Mouse (Mus musculus): ENCODE data around the gene Egln2. TPM values are rescaled to one million over a fixed set of nuclear protein-coding genes. Genes with fewer than 3 reads are reported as not detected.

Egln2 gene
- polyA plus RNA-seq, 1 experiment from 2014 or later, result 64.4 TPM

GRCm38 (mm10) chr7:27178324-27179216 is 12.0 kb upstream of the Egln2 start, which contains the start of gene Rab4b:
Gene Rab4b, minus strand, starts transcription at chr7:27178896.
- under 1% methylated on average over 53 of the region's 53 CpGs for WGBS
- Histone ChIP-seq H3K27ac (peak within 1 kb of the TSS; percentile 95), H3K4me3 (replicated peaks; ENCODE audit: low read depth, low read length) (peak within 1 kb of the TSS; percentile 78), H3K36me3 (ENCODE audit: insufficient read depth, low read length) (no peaks in the 10 kb centered on the region), H3K27me3 (ENCODE audit: insufficient read depth, low read length) (no peaks in the 10 kb centered on the region), H3K4me1 (replicated peaks; ENCODE audit: insufficient read depth, low read length) (0 out of 2 replicates have a peak, but pooled peaks cover 4% of the 10 kb centered on the region), H3K4me2 (ENCODE audit: low read length) (peak within 1 kb of the TSS; percentile 64), H3K9ac (ENCODE audit: low read depth, low read length) (peak within 1 kb of the TSS; percentile 71), H3K9me3 (replicated peaks; ENCODE audit: low read length) (no peaks in the 10 kb centered on the region)
- peak; percentile 100 for DNase-seq (ENCODE audit: low spot score)
- TF ChIP-seq CTCF (IDR thresholded peaks at IDR 0.05; ENCODE audit: low read depth), result peak; percentile 72
- ATAC-seq (replicated peaks; ENCODE audit: low FRiP score, low read depth), result peak; percentile 97

DNA sequence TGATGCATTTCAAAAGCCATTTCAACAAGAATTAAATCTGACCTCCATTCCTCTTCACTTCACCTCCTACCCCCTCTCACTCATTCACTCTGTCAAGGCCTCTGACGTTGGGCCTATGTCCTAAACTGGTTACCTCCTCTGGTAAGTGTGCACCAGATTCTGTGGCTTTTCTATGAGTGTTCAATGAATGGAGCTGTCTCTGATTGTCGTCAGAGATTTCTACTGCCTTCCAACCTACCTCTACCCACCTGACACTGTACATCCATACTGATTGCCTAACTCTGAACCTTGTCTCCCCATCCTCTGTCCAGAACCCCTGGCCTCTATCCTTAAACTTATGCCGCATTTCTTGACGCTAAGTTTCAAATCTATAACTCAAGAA is 11.3 kb upstream of the Egln2 start:
- WGBS, result 16% methylated on average over 4 of the region's 4 CpGs
- Histone ChIP-seq H3K27me3 (ENCODE audit: insufficient read depth, low read length) (no peaks in the 10 kb centered on the region), H3K36me3 (ENCODE audit: insufficient read depth, low read length) (0 out of 2 replicates have a peak, but pooled peaks cover 4% of the 10 kb centered on the region), H3K9me3 (replicated peaks; ENCODE audit: low read length) (no peaks in the 10 kb centered on the region), H3K27ac (peak overlapping the region; percentile 95), H3K9ac (ENCODE audit: low read depth, low read length) (peak overlapping the region; percentile 71), H3K4me2 (ENCODE audit: low read length) (peak overlapping the region; percentile 48), H3K4me1 (replicated peaks; ENCODE audit: insufficient read depth, low read length) (0 out of 2 replicates have a peak, but pooled peaks cover 4% of the 10 kb centered on the region), H3K4me3 (replicated peaks; ENCODE audit: low read depth, low read length) (peak overlapping the region; percentile 78)
- TF ChIP-seq CTCF (IDR thresholded peaks at IDR 0.05; ENCODE audit: low read depth), result no peak
- no peak for DNase-seq (ENCODE audit: low spot score)
- ATAC-seq (replicated peaks; ENCODE audit: low FRiP score, low read depth), result peak; percentile 8

- H3K27me3 ChIP-seq (ENCODE audit: insufficient read depth, low read length), result no peaks in the 10 kb centered on the region
- no peak overlapping the region for H3K27ac ChIP-seq
- ATAC-seq (replicated peaks; ENCODE audit: low FRiP score, low read depth) (no peak), DNase-seq (ENCODE audit: low spot score) (no peak)
- no peak overlapping the region for H3K9ac ChIP-seq (ENCODE audit: low read depth, low read length)
- WGBS, result 92% methylated on average over 7 of the region's 7 CpGs
- no peak overlapping the region for H3K4me2 ChIP-seq (ENCODE audit: low read length)
- 0 out of 2 replicates have a peak, but pooled peaks cover 4% of the 10 kb centered on the region for H3K4me1 ChIP-seq (replicated peaks; ENCODE audit: insufficient read depth, low read length)
- peaks cover 22% of the 10 kb centered on the region; the same call in 1 of the 2 replicates for H3K36me3 ChIP-seq (ENCODE audit: insufficient read depth, low read length)
- no peak for TF ChIP-seq CTCF (IDR thresholded peaks at IDR 0.05; ENCODE audit: low read depth)
- no peak overlapping the region for H3K4me3 ChIP-seq (replicated peaks; ENCODE audit: low read depth, low read length)
- H3K9me3 ChIP-seq (replicated peaks; ENCODE audit: low read length), result no peaks in the 10 kb centered on the region
Measured at GRCm38 (mm10) chr7:27174896-27175295, 8.3 kb upstream of the Egln2 start.

GRCm38 (mm10) chr7:27174496-27174895 is 7.9 kb upstream of the Egln2 start:
- DNase-seq (ENCODE audit: low spot score), result no peak
- Histone ChIP-seq H3K27me3 (ENCODE audit: insufficient read depth, low read length) (no peaks in the 10 kb centered on the region), H3K9me3 (replicated peaks; ENCODE audit: low read length) (no peaks in the 10 kb centered on the region), H3K4me2 (ENCODE audit: low read length) (no peak overlapping the region), H3K27ac (no peak overlapping the region), H3K4me3 (replicated peaks; ENCODE audit: low read depth, low read length) (no peak overlapping the region), H3K4me1 (replicated peaks; ENCODE audit: insufficient read depth, low read length) (0 out of 2 replicates have a peak, but pooled peaks cover 4% of the 10 kb centered on the region), H3K9ac (ENCODE audit: low read depth, low read length) (no peak overlapping the region), H3K36me3 (ENCODE audit: insufficient read depth, low read length) (peaks cover 22% of the 10 kb centered on the region; the same call in 1 of the 2 replicates)
- no peak for TF ChIP-seq CTCF (IDR thresholded peaks at IDR 0.05; ENCODE audit: low read depth)
- WGBS, result 85% methylated on average over 15 of the region's 15 CpGs
- no peak for ATAC-seq (replicated peaks; ENCODE audit: low FRiP score, low read depth)

DNA sequence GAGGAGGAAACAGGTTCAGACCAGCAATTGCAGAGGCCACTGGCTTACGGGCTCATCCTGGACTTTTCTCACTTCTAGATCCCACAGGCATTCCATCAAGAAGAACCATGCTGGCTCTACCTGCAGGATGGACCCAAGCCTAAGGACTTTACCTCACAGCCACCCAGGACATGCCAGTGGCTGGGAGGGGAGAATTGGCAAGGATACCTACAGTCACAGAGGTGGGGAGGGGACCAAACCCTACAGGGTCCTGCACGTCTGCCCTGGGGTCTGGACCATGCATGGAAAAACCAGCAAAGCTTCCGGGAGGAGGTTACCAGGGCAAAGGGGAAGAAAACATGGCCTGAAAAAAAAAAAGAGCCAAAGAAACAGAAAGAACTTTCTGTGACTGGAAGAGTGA is 4.4 kb upstream of the Egln2 start:
- ATAC-seq (replicated peaks; ENCODE audit: low FRiP score, low read depth), result no peak
- 92% methylated on average over 3 of the region's 3 CpGs for WGBS
- Histone ChIP-seq H3K36me3 (ENCODE audit: insufficient read depth, low read length) (peaks cover 22% of the 10 kb centered on the region; the same call in 1 of the 2 replicates), H3K4me1 (replicated peaks; ENCODE audit: insufficient read depth, low read length) (0 out of 2 replicates have a peak, but pooled peaks cover 4% of the 10 kb centered on the region), H3K9me3 (replicated peaks; ENCODE audit: low read length) (no peaks in the 10 kb centered on the region), H3K27me3 (ENCODE audit: insufficient read depth, low read length) (no peaks in the 10 kb centered on the region), H3K4me2 (ENCODE audit: low read length) (no peak overlapping the region), H3K4me3 (replicated peaks; ENCODE audit: low read depth, low read length) (no peak overlapping the region), H3K9ac (ENCODE audit: low read depth, low read length) (no peak overlapping the region), H3K27ac (no peak overlapping the region)
- no peak for TF ChIP-seq CTCF (IDR thresholded peaks at IDR 0.05; ENCODE audit: low read depth)
- no peak for DNase-seq (ENCODE audit: low spot score)

- Histone ChIP-seq H3K9ac (ENCODE audit: low read depth, low read length) (no peak overlapping the region), H3K4me1 (replicated peaks; ENCODE audit: insufficient read depth, low read length) (peaks cover 24% of the 10 kb centered on the region; the same call in 1 of the 2 replicates), H3K4me2 (ENCODE audit: low read length) (no peak overlapping the region), H3K36me3 (ENCODE audit: insufficient read depth, low read length) (peaks cover 25% of the 10 kb centered on the region; the same call in 1 of the 2 replicates), H3K9me3 (replicated peaks; ENCODE audit: low read length) (no peaks in the 10 kb centered on the region), H3K4me3 (replicated peaks; ENCODE audit: low read depth, low read length) (no peak overlapping the region), H3K27ac (peak overlapping the region; percentile 42; the same call in 1 of the 2 replicates), H3K27me3 (ENCODE audit: insufficient read depth, low read length) (no peaks in the 10 kb centered on the region)
- DNase-seq (ENCODE audit: low spot score) (no peak), ATAC-seq (replicated peaks; ENCODE audit: low FRiP score, low read depth) (no peak)
- TF ChIP-seq CTCF (IDR thresholded peaks at IDR 0.05; ENCODE audit: low read depth), result no peak
- WGBS, result 78% methylated on average over 5 of the region's 5 CpGs
Measured at GRCm38 (mm10) chr7:27168371-27168770, 1.8 kb upstream of the Egln2 start.
